Mouse (Mus musculus) c-Kit-positive CD71-negative TER-119-negative erythroid progenitor cells, embryonic 14.5 days (primary cell): ENCODE measurements around the gene Spata13.

Experiments used
- DNase-seq: peaks from one replicate; pipeline ENCODE4 v3.0.0-alpha.2; 2013; ENCODE audit warnings: low read depth

Gene Spata13

DNA sequence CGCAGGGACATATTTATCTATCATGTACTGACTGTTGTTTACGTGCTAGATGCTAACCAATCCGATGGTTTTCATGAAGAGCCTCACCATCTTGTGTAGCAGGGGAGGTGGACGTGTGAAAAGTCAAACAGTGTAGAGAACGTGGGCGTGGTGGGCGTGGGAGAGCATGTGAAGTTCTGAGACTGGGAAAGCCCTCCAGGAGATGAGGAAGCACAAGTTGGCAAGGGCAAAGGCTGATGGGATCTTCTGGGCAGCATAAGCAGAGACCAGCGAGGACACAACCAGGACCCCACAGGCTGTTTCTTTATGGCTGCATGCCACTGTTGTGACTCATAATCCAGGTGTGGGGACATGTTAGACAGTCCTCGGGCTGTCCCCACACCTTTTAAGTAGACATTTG is 5.4 kb downstream of the Spata13 start:
- DNase-seq: no peak

DNA sequence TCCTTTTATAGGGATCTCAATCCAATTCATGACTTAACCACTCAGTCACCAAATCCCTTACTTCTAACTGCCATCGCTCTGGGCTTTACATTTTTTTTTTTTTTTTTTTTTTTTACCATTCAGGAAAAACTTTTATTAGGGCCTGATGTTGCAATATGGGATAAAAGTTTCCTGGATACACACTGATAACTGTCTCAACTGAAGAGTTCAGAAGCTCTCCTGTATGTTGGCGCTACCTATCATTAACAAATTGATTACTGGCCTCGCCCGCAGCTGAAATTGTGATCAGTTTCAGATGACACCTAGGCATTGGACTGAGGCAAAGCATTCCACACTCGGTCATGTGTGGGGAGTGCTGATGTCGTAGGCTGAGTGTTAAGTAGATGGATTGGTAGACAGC is 7.3 kb downstream of the Spata13 start:
- no peak for DNase-seq

DNA sequence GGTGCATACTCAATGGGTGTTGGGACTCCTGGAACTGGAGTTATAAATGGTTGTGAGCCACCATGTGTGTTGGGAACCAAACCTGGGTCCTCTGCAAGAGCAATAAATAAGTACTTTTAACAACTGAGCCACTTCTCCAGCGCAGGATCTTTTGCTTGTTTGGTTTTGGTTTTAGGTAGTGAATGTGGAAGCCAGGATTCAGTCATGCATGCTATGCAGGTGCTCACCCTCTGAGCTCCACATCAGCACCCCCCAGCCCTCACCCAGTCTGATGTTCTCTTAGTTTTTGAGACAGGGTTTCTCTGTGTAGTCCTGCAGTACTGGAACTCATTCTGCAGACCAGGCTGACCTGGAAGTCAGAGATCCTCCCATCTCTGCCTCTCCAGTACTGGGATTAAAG is 8.3 kb downstream of the Spata13 start:
- DNase-seq: no peak

DNA sequence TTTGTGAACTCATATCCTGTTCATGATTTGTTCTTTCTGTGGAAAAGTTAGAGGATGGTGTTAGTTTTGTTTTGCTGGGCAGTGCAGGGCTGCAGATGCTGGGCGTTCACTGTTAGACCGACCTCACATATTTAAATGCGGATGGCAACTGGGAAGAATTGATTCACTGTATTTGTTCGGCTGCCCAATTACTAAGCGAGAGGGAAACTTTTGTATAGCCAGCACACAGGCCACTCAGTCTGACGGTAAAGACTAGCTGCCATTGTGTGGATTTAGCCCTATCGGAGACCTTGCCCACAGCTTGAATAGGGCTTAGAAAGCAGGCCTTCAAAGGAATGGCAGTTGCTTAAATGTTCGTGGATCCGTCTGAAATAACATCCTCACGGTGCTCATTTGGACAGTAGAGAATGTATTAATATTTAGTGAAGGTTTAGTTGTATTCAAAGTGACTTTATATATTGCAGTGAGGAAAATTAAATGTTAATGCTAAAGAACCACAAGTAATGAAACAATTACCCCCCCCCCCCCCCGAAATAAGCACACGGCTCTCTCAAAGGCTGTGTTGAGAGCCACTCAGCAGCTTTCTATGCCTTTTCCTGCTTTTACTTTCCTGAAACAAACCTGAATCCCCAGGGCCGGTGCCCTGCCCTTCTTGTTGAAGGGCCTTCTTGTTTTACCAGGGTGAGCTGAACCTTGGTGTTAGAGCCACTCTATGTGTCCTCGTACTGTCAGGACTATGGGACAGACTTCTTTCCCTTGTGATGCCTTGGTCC is 9.5 kb downstream of the Spata13 start:
- no peak for DNase-seq

DNA sequence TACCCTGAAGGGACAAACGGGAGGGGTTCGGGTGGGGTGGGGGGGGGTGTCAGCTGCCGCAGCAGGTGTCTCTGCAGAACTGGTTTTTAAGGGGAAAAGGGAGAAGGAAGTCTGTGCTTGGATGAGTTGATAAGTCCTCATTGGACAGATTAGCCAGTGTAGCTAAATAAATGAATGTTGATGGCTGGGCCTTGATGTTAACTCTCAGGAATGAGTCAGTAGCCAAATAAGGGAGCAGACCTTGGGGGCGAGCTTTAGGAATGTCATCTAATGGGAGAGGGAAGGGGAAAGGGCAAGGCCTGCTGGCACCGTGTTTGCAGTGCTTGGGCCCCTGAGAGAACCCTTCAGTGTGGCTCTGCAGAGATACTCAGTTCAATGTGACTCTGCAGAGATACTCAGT is 12.6 kb downstream of the Spata13 start:
- no peak for DNase-seq

DNA sequence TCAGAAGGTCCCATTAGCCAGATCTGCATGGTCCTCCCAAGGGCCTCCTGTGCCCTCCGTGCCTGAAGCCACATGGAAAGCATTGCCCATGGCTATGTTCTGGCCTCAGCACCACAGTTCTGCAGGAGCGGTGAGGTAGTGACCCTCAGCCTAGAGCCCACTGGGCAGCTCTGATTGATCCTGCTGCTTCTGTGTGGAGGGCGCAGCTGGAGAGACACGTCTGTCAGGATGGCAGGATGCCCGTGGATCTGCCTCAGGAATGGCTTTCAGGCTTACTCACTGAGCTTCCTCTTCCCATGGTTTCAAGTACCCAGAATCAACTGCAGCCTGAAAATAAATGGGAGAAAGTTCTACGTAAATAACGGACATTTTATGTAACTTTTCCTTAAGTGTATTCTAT is 14.1 kb downstream of the Spata13 start:
- DNase-seq: no peak

DNA sequence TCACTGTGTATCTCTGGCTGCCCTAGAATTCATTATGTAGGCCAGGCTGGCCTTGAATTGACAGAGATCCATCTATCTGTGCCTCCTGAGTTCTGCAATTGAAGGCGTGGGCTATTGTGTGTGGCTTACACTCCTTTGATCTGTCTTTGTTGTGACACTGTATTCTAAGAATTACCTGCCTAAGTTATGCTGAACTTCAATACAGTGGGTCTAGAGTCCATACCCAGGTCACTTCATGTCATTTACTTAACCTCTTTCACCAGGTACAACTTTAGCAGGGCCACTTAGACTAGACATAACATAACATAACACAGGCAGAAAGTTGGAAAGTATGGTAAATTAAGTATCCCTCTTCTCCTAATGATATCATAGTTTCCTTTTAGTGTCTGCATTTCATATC is 15.2 kb downstream of the Spata13 start:
- DNase-seq: no peak

DNA sequence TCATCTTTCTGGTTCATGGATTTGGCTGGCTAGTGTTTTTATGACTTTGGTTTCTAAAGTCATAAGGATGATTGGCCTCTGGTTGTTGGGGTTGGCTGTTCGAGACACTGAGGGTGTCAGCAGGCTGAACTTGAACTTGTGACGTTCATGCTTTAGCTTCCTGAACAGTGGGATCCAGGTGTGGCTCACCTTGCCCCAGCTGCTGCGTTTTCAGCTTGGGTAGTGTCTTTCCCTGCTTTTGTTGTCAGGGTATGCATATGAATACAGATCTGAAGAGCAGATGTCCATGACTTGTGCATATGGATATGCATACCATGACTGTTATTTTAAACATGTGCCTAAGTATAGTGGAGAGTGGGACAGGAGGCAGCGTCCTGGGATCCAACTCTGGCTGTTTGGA is 19.4 kb downstream of the Spata13 start:
- no peak for DNase-seq

DNA sequence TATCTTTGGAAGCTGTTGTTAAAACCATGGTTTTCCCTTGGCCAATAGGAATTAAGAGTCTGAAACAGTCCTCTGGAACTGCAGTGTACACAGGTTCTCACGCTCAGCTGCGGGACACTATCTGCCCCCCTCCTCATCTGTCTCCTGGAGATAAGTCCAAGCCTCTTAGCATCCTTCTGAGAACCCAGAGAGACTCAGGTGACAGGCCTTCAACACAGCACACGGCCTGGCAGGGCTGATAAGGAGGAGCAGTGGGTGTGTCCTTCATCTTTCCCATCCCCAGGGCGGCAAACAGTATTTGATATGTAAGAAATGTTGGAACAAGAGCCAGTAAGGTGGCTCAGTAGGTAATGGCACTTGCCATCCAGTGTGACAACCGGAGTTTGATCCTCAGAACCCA is 20.2 kb downstream of the Spata13 start:
- DNase-seq: no peak

DNA sequence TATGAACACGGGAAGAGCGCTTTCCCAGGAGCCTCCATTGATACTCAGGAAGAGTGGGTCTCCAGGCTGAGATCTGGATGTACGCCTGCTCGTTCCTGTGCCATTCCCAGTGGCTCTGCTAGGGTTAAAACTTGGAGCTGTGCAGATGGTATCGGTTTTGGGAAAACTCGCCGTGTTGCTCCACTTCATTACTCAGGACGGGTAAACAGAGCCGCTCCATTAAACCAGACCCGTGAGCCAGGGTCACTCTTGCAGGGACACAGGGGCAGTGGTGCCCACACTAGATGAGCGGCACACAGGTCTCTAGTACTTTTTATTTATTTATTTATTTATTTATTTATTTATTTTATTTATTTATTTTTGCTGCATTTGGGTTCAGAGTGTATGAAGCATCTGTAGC is 20.9 kb downstream of the Spata13 start:
- DNase-seq: no peak

DNA sequence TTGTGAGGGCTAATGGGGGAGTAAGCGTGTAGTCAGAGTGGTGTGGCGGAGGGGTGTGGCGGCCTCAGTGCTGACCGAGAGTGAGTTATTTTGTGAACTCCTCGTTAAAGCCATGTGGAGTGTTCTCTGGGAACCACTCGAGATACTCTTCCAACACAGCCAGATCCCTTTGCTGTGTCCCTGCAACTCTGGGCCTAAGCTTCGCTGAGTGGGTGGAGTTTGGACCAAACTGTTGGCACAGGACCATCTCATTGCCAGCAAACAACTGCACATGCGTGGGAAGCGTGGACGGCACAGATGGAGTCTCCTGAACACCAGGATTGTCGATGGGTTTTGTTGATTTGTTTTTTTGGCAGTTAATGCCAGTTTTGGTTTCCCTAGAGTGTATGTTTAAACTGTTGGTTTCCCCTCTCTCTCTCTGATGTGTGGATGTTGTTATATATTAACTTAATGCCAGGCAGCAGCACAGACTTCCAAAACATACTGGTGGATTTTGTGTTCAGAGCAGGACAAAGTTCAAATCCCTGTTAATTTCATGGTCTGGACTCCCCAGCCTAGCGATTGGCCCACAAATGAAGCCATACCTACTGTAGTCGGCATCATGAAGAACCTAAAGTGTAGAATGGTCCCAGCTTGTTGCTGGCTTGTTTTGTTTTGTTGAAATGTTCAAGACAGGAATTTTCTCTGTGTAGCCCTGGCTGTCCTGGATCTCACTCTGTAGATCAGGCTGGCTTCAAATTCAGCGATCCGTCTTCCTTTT is 22.3 kb downstream of the Spata13 start:
- no peak for DNase-seq

DNA sequence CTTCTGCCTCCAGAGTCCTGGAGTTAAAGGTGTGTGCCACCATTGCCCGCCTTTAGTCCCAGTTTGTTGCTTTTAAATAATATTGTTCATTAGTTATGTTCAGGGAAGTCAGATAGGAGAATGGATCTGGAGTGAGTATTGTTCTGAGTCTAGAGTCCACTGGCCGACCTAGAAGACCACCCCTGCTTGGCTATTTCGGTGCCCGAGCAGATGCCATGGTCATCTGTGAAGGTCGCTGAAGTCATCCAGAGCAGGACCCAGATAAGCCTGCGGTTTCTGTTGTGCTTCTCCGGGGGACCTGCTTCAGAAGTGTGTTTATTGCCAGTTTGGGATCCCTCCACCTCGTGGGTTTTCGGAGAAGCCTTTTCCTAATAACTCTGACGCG is 22.9 kb downstream of the Spata13 start:
- DNase-seq: no peak

DNA sequence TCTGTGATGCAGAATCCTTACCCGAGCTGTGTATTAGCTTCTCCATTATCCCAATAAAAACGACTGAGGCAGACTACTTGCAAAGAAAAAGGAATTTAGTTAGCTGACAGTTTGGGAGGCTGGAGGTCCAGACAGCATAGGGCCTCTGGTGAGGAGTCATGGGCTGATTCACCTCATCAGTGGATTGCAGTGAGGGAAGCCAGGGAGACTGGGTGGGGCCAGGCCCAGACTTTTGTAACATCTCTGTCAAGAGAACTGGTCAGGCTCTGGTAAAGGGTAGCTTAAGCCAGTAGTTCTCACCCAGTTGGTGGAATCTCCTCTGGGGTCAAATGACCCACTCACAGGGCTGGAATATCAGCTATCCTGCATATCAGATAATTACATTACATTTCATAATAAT is 24.1 kb downstream of the Spata13 start:
- no peak for DNase-seq

DNA sequence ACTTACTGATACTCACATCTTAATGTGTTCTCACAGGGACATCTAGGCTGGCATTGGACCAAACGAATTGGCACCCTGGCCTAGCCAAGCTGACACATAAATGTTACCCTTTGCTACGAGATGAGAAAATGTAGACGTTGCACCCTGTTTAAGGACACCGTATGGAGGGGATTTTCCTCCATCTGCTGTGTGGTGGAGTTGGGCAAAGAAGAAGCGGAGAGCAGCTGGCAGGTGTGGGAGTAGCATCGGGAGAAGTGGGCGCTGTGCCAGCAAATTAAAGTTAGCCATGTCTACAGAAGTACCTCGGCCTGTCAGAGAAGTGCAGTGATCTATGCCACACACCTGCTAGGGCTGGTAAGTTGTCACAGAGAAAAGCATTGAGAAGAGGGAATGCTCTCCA is 25.7 kb downstream of the Spata13 start:
- DNase-seq: no peak

DNA sequence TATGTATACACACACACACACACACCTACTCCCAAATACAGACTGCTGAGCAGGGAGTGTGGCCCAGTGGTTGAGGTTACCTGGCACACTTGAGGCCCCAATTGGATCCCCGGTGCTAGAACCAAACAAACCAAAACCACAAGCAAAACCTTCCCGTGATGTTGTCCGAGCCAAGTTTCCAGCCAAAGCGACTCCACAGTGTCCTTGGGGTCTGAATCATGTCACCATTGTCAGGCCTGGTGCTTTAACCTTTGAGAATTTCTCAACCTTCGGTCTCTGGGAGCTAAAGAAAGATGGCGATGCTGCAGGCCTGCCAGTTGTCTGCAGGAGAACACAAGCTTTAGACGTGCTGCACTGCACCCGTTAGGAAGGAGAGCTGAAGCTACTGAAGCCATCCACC is 26.8 kb downstream of the Spata13 start:
- DNase-seq: no peak

DNA sequence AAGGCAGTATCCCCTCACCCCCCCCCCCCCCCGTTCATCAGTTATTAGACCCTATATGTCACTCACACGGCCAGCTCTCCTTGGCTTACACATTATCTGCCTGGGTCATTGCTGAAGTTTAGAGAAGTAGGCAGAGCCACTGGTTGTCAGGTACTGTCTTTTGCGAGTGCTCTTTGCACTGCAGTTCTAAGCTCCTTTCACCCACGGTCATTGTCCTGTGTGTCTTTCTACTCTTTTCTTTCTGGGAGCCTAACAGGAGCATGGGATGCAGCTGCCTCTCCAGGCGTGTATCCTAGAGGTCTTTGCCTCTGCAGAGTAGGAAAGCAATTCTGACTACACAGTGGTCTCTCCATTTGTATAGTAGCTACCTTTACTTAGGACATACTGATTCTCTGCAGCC is 27.5 kb downstream of the Spata13 start:
- DNase-seq: no peak

DNA sequence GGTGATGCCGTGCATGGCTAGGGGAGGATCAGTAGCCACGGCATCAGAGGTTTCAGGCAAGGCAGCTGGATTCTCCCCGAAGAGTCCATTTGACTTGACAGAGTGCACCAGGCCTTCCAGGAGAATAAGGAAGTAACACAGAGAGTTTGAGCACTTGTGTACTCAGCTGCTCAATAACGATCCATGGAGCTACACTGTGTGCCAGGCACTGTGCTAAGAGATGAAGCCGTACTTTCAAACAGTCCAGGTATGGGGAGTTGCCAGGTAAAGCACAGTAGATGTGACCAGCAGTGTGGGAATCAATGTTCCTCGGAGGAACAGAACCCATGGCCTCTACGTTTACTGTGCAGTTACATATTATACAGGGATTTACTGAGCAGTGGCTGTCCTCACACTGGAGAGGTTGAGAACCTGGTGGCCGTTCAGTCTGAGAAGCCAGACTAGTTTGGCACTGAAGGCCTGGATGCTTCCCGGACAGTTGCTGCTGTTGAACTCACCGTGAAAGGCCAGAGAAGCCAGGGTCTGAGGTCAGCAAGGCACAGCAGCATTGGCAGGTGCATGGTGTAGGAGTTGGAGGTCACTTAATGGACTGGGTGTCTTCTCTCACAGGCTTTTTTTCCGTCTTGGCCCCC is 29.6 kb downstream of the Spata13 start:
- DNase-seq: no peak

DNA sequence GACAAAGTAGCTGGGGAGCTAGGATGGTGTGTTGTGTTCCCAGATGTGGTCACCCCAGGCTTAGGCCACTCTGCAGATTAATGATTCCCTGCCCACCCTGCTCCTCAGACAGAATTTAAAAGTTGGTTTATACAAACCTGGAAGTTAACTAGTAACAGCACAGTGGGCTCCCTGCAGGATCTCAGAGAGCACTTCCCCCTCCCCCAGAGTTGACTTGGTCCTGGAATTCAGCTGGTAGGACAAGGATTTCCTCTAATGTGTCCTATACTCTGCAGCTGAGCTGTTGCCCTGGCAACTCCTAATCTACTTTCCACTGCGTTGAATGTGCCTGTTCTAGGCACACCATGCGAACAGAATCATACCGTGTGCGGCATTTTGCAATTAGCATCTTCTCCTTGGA is 30.8 kb downstream of the Spata13 start:
- no peak for DNase-seq

DNA sequence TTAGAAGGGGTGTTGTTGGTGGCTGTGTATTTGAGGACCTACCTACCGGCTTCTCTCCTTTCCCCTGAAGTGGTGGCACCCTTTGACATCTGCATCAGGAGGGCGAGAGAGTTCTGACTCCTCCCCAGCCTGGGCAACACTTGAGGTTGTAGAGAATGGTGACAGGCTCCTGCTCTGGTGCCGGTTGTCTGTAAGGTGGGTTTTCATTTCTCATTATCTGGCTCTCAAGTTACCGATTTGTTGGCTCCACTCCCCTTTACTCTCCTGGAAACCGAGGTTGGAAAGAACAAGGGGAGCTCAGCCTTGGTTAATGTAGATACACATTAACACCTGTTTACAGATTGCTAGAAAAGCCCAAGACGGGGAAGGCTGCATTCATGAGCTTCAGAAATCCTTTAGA is 31.5 kb downstream of the Spata13 start:
- no peak for DNase-seq

DNA sequence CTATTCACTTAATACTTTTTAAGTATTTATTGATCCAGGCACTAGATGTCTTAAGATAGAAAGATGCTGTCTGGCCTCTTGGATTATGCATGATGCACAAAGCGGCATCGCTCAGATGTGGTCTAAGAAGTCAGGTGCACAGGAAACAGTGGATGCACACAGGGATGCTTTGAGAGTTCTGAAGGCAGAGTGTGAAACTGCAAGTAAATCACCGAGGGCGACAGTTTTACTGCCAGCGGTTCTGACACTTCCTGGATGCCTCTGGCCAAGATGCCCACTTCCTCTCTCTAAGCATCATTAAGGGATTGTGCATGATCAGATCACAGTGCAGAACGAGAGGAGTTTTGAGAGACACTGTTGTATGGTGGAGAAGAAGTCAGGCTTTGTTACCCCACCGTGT is 32.5 kb downstream of the Spata13 start:
- peak; percentile 10 for DNase-seq

DNA sequence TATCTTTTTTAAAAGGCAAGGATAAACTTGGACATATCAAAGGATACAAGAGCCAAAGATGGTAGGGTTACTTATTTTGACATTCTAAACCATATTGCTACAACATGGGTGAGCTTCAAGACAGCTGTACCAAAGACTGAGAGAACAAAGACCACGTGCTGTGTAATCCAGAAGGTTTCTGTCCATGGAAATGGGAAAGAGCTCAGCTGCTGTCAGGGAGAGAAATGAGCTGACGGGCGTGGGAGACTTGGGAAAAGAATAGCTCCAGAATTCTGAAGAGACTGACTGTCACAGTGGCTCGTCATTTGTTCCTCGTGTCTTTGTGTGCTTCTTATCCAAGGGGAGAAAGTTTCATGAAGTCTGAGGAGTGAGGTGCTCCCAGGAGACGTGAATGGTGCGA is 36.4 kb downstream of the Spata13 start:
- no peak for DNase-seq

DNA sequence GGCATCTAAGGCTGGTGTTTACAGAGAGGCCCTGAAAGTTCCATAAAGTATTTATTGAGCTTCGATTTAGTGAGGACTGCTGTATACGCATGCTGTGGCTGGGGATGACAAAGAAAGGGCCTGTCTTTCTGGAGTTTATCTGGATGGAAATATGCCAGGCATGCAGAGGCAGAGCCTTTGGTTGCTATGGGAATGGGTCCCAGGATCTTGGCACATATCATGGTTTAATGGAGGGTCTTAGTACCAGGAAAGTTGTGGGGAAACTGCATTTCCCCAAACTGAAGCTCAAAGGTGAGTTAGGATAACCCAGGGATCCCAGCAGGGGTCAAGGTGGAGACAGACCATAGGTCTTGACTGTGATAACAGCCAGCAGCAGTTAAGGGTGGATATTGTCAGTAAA is 37.7 kb downstream of the Spata13 start:
- no peak for DNase-seq

DNA sequence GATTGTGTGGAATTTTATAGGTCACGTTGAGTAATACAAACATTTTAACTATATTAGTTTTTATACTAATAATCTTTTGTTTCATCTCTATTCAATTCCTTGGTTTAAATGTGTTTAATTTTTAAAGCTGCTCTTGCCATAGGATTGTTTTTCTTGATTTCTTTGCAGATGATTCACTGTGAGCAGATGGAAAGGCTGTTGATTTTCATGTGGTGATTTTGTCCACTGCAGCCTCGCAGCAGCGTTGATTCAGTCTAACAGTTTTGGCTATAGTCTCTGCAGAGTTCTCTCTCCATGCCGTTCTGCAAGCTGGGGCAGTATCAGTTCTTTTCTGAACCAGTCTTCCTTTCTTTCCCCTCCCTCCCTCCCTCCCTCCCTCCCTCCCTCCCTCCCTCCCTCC is 41.9 kb downstream of the Spata13 start:
- no peak for DNase-seq
